Mouse (Mus musculus): ENCODE data around the gene Cul1. TPM values are rescaled to one million over a fixed set of nuclear protein-coding genes. Genes with fewer than 3 reads are reported as not detected.

Cul1 gene
- total and polyA plus RNA-seq, 3 experiments = 63.6 to 155 (median 108) TPM

DNA sequence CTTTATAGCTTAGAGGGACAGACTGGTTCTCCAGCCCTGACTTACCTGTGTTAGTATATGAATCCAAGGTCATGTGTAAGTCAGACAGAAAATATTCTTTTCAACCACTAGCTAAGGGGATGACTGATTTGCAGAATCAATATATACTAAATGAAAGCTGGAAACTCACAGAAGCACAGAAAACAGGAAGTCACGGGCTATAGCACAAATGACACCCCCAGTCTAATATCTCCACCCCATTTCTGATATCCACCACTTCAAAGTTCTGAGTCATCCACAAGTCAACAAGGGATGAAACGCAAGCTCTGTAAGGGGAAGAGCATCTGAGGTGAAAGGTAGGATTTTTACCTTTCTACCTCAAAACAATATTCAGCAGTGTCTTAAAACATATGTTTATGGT is 107.6 kb downstream of the Cul1 start:
- Histone ChIP-seq H3K4me2 (ENCODE audit: insufficient read depth, low read depth, poor library complexity, severe bottlenecking) (no peak overlapping the region), H3K79me2 (replicated peaks; ENCODE audit: control insufficient read depth, extremely low read depth, insufficient read depth, poor library complexity, severe bottlenecking) (peaks cover 30% of the 10 kb centered on the region), H3K27me3 (replicated peaks) (no peaks in the 10 kb centered on the region), H3K9me3 (replicated peaks; ENCODE audit: low read length) (no peaks in the 10 kb centered on the region), H3K36me3 (replicated peaks in 1 of 2; ENCODE audit: control insufficient read depth in 1 of 2, insufficient read depth in 1 of 2, low read length in 1 of 2) (peaks cover 23 to 83% of the 10 kb centered on the region in 2 experiments), H3K9ac (ENCODE audit: insufficient read depth, low read depth) (no peak overlapping the region), H3K4me3 (replicated peaks in 1 of 3; ENCODE audit: low read depth in 2 of 3, low read length in 2 of 3, poor library complexity in 1 of 3) (no peak overlapping the region), H3K4me1 (ENCODE audit: control insufficient read depth in 1 of 2, insufficient read depth in 2 of 2) (peaks cover 5 to 29% of the 10 kb centered on the region in 2 experiments; a peak in 2 of 4 replicates), H3K27ac (ENCODE audit: insufficient read depth, low read depth) (no peak overlapping the region)
- in situ Hi-C loops (cut with MboI; ENCODE audit: low pct_ligation_motif_present, low pct_unique_long_range_greater_than_20kb, low sequenced_read_pairs) (no loop called here), dilution Hi-C loops (cut with MboI; ENCODE audit: extremely low pct_ligation_motif_present, extremely low pct_unique_long_range_greater_than_20kb, low sequenced_read_pairs) (no loop called here)
- peak; percentile 12 for DNase-seq (ENCODE audit: extremely low read depth)
- TF ChIP-seq SMC3 (IDR thresholded peaks at IDR 0.05; ENCODE audit: low read depth, low read length) (no peak), CHD1 (IDR thresholded peaks at IDR 0.05; ENCODE audit: low read depth, low read length) (no peak), ETS1 (conservative IDR thresholded peaks at IDR 0.05; ENCODE audit: low read depth, low read length) (no peak), ZNF384 (IDR thresholded peaks at IDR 0.05; ENCODE audit: low read depth, low read length) (no peak), ZMIZ1 (IDR thresholded peaks at IDR 0.05; ENCODE audit: low read depth, low read length) (no peak), IRF4 (IDR thresholded peaks at IDR 0.05; ENCODE audit: low read depth, low read length) (no peak), MAFK (IDR thresholded peaks at IDR 0.05; ENCODE audit: insufficient replicate concordance, low read length) (no peak)

- H3K4me2 ChIP-seq (ENCODE audit: insufficient read depth, low read depth, poor library complexity, severe bottlenecking) = no peak overlapping the region
- in situ Hi-C loops (cut with MboI; ENCODE audit: low pct_ligation_motif_present, low pct_unique_long_range_greater_than_20kb, low sequenced_read_pairs) (no loop called here), dilution Hi-C loops (cut with MboI; ENCODE audit: extremely low pct_ligation_motif_present, extremely low pct_unique_long_range_greater_than_20kb, low sequenced_read_pairs) (no loop called here)
- H3K27ac ChIP-seq (ENCODE audit: insufficient read depth, low read depth) = peak overlapping the region; percentile 28; the same call in 1 of the 2 replicates
- peaks cover 22 to 84% of the 10 kb centered on the region in 2 experiments for H3K36me3 ChIP-seq (replicated peaks in 1 of 2; ENCODE audit: control insufficient read depth in 1 of 2, insufficient read depth in 1 of 2, low read length in 1 of 2)
- no peaks in the 10 kb centered on the region for H3K9me3 ChIP-seq (replicated peaks; ENCODE audit: low read length)
- no peak for TF ChIP-seq ZC3H11A (IDR thresholded peaks at IDR 0.05; ENCODE audit: low read depth, low read length)
- TF ChIP-seq SMC3 (IDR thresholded peaks at IDR 0.05; ENCODE audit: low read depth, low read length) = peak; percentile 37; the same call in 1 of the 2 replicates
- TF ChIP-seq ELF1 (IDR thresholded peaks at IDR 0.05; ENCODE audit: low read depth, low read length) = no peak
- no peak for TF ChIP-seq RCOR1 (conservative IDR thresholded peaks at IDR 0.05; ENCODE audit: low read depth, low read length)
- peak; percentile 44 for TF ChIP-seq RAD21 (IDR thresholded peaks at IDR 0.05; ENCODE audit: low read depth, low read length)
- peak in 1 of 2 experiments; percentile 55; a peak in 2 of 4 replicates for TF ChIP-seq CTCF (conservative IDR thresholded peaks at IDR 0.05 in 1 of 2, IDR thresholded peaks at IDR 0.05 in 1 of 2; ENCODE audit: low read depth in 2 of 2, low read length in 2 of 2)
- TF ChIP-seq MAZ (IDR thresholded peaks at IDR 0.05; ENCODE audit: low read depth, low read length) = no peak
- no peak for TF ChIP-seq MAFK (IDR thresholded peaks at IDR 0.05; ENCODE audit: insufficient replicate concordance, low read length)
- TF ChIP-seq MAX (IDR thresholded peaks at IDR 0.05; ENCODE audit: low read length) = no peak
- no peak for TF ChIP-seq CHD2 (IDR thresholded peaks at IDR 0.05; ENCODE audit: low read length)
- TF ChIP-seq PAX5 (IDR thresholded peaks at IDR 0.05; ENCODE audit: low read length) = no peak
- H3K79me2 ChIP-seq (replicated peaks; ENCODE audit: control insufficient read depth, extremely low read depth, insufficient read depth, poor library complexity, severe bottlenecking) = peaks cover 30% of the 10 kb centered on the region
- no peak overlapping the region for H3K4me3 ChIP-seq (replicated peaks in 1 of 3; ENCODE audit: low read depth in 2 of 3, low read length in 2 of 3, poor library complexity in 1 of 3)
- DNase-seq (ENCODE audit: extremely low read depth) = peak; percentile 21
- no peaks in the 10 kb centered on the region for H3K27me3 ChIP-seq (replicated peaks)
- no peak overlapping the region for H3K9ac ChIP-seq (ENCODE audit: insufficient read depth, low read depth)
- peaks cover 5 to 29% of the 10 kb centered on the region in 2 experiments; a peak in 2 of 4 replicates for H3K4me1 ChIP-seq (ENCODE audit: control insufficient read depth in 1 of 2, insufficient read depth in 2 of 2)
Observed at GRCm38 (mm10) chr6:47561426-47561825, 108.2 kb downstream of the Cul1 start.

Data from CH12.LX (cell line).